In the genomic region with DNA sequence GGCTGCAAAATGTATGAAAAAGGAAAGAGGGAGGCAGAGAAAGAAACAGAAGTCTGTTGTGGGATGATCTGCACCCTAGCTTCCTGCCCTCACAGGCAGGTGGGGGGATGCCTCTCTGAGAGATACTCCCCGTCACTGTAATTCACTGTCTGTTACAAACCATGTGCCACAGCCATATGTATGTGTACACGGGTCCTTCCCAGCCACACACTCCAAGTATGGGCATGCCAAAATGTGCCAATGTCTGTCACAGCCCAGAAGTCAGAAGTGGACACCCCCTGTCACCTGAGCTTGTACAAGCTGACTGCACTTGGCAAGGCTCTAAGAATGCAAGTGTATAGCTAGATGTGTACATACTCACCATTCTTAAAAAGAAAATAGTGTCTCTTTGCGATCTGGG, we compare ENCODE assay signal across 12 mouse cellular contexts. TPM values are rescaled to one million over a fixed set of nuclear protein-coding genes. Genes with fewer than 3 reads are reported as not detected.
DNase-seq lines count a peak whose midpoint lies in the region; ATAC-seq and TF ChIP-seq lines count a peak whose summit lies in the region.
"Had no signal": no experiment of that assay in that cellular context is flagged by ENCODE, and none has a peak within 500 bp of the region (broad histone marks: within the 10 kb centered on the region; RNA-seq: fewer than 3 reads in every experiment).

No protein-coding gene starts in this region.

- peak overlapping the region; percentile 97 for H3K4me2 ChIP-seq in heart, embryonic 12.5 days
- peak overlapping the region; percentile 30; the same call in 1 of the 2 replicates for H3K4me2 ChIP-seq in limb, embryonic 15.5 days

- no peaks in the 10 kb centered on the region for H3K9me3 ChIP-seq in heart, embryonic 12.5 days (replicated peaks)
- H3K9me3 ChIP-seq in limb, embryonic 15.5 days: no peaks in the 10 kb centered on the region

- H3K9ac ChIP-seq in heart, embryonic 12.5 days: 0 out of 2 replicates have a peak overlapping the region, but pooled peaks have one; percentile 28
- H3K9ac ChIP-seq in limb, embryonic 15.5 days: no peak overlapping the region

- no peak for TF ChIP-seq POLR2A in lung, adult 2 months (IDR thresholded peaks at IDR 0.05; ENCODE audit: borderline replicate concordance, extremely low read depth, low read depth, low read length)

- peak overlapping the region; percentile 91 for H3K4me3 ChIP-seq in heart, embryonic 12.5 days
- peak overlapping the region; percentile 17; the same call in 1 of the 2 replicates for H3K4me3 ChIP-seq in limb, embryonic 15.5 days
- no peak overlapping the region for H3K4me3 ChIP-seq in lung, adult 2 months (replicated peaks; ENCODE audit: extremely low read depth, low read depth, low read length)

- DNase-seq in heart, adult 18-20 months: no peak
- DNase-seq in right cerebral cortex, adult 18-20 months: peak; percentile 25
- DNase-seq in right cerebral cortex, postnatal 36 days (ENCODE audit: low spot score in 2 of 2): no peak
- DNase-seq in testis, postnatal 10 days (ENCODE audit: low spot score): no peak
- no peak for DNase-seq in urinary bladder, postnatal 10 days (ENCODE audit: low spot score)
- no peak for DNase-seq in lung, adult 2 months
- DNase-seq: kidney, adult 18-20 months; left cerebral cortex, postnatal 4 days; right cerebral cortex, postnatal 14 days; thymus, adult 2 months had no signal

- no peak overlapping the region for H3K27ac ChIP-seq in heart, embryonic 12.5 days (ENCODE audit: poor library complexity, severe bottlenecking)
- H3K27ac ChIP-seq in limb, embryonic 15.5 days: no peak overlapping the region

- no peaks in the 10 kb centered on the region for H3K27me3 ChIP-seq in heart, embryonic 12.5 days (replicated peaks)
- H3K27me3 ChIP-seq in limb, embryonic 15.5 days: peaks cover 62% of the 10 kb centered on the region

- no peak for TF ChIP-seq CTCF in lung, adult 2 months (IDR thresholded peaks at IDR 0.05; ENCODE audit: insufficient read depth, low read length)

- no peak for ATAC-seq in heart, embryonic 12.5 days (ENCODE audit: insufficient number of reproducible peaks, low FRiP score)
- no peak for ATAC-seq in limb, embryonic 15.5 days (ENCODE audit: insufficient number of reproducible peaks, low FRiP score, low TSS enrichment, low read depth)

- H3K36me3 ChIP-seq in heart, embryonic 12.5 days: no peaks in the 10 kb centered on the region
- no peaks in the 10 kb centered on the region for H3K36me3 ChIP-seq in limb, embryonic 15.5 days

- 43% methylated on average over 3 of the region's 3 CpGs for WGBS in heart, embryonic 12.5 days
- 43% methylated on average over 3 of the region's 3 CpGs for WGBS in limb, embryonic 15.5 days
- WGBS in lung, adult 2 months: 55% methylated on average over 3 of the region's 3 CpGs

- H3K4me1 ChIP-seq in heart, embryonic 12.5 days (replicated peaks): peaks cover 32% of the 10 kb centered on the region
- peaks cover 35% of the 10 kb centered on the region for H3K4me1 ChIP-seq in limb, embryonic 15.5 days
- no peaks in the 10 kb centered on the region; the same call in 1 of the 2 replicates for H3K4me1 ChIP-seq in lung, adult 2 months (ENCODE audit: control insufficient read depth, insufficient read depth, low read length)

RNA-seq across cellular contexts. Expression of gene Plxna4, which starts 2.8 kb away (rescaled TPM):
- polyA plus RNA-seq in heart, embryonic 12.5 days (2016; fragmentation: Nextera tagmentation; extraction: Ambion mirVana): 9.5 and 10.8 TPM in 2 replicates
- 10 to 100 TPM; 11.3 to 13.1 TPM for total RNA-seq in heart, adult 18-20 months (2021)
- 3.3 and 4.3 TPM in 2 replicates for polyA plus RNA-seq in limb, embryonic 15.5 days (2015; fragmentation: Nextera tagmentation; extraction: Ambion mirVana)
- polyA plus RNA-seq in lung, adult 2 months (2012; rRNA removed): 6.7 and 7.4 TPM in 2 replicates
